In genomic region chr13:65069969-65070368, GRCm38 (mm10) we compare ENCODE assay signal across 29 mouse cellular contexts. TPM values are rescaled to one million over a fixed set of nuclear protein-coding genes. Genes with fewer than 3 reads are reported as not detected.
"Had no signal": no experiment of that assay in that cellular context is flagged by ENCODE, and none has a peak within 500 bp of the region (broad histone marks: within the 10 kb centered on the region; RNA-seq: fewer than 3 reads in every experiment).

No protein-coding gene starts in this region.

- H3K4me3 ChIP-seq: liver, embryonic 13.5 days had no signal

- H3K9me3 ChIP-seq: liver, embryonic 13.5 days had no signal

- H3K27me3 ChIP-seq: liver, embryonic 13.5 days had no signal

- DNase-seq: kidney, adult 2 months; kidney, postnatal 4 days; liver, embryonic 13.5 days; lung, adult 2 months; midbrain, embryonic 14.5 days; thymus, adult 18-20 months; thymus, postnatal 36 days had no signal

- H3K27ac ChIP-seq: kidney, postnatal 0 days; liver, embryonic 13.5 days; macrophage had no signal

- H3K4me1 ChIP-seq: liver, embryonic 13.5 days had no signal

RNA-seq across cellular contexts. Expression of gene Prss47, which starts 17.4 kb away (rescaled TPM):
- total RNA-seq: layer of hippocampus, adult 18-20 months; layer of hippocampus, postnatal 14 days; left cerebral cortex, adult 18-20 months; left cerebral cortex, postnatal 10 days; left cerebral cortex, postnatal 36 days; liver, adult 2 months; megakaryocyte-erythroid progenitor cell, adult 5-6 weeks; midbrain, postnatal 0 days had no signal
- polyA plus RNA-seq: kidney, adult 2 months; kidney, embryonic 14.5 days; kidney, postnatal 0 days; limb, embryonic 11.5 days; limb, embryonic 14.5 days; liver, adult 2 months; liver, embryonic 13.5 days; liver, embryonic 16.5 days; lung, adult 2 months; lung, embryonic 16.5 days; macrophage; midbrain, embryonic 11.5 days; midbrain, embryonic 14.5 days; midbrain, postnatal 0 days; neural tube, embryonic 11.5 days; neural tube, embryonic 14.5 days; small intestine, adult 2 months; spleen, adult 2 months; stomach, embryonic 16.5 days; urinary bladder, adult 2 months had no signal

RNA-seq across cellular contexts. Expression of gene Spata31d1c, which starts 37.1 kb away (rescaled TPM):
- total RNA-seq: layer of hippocampus, adult 18-20 months; layer of hippocampus, postnatal 14 days; left cerebral cortex, adult 18-20 months; left cerebral cortex, postnatal 10 days; liver, adult 2 months; megakaryocyte-erythroid progenitor cell, adult 5-6 weeks; midbrain, postnatal 0 days had no signal
- polyA plus RNA-seq: kidney, adult 2 months; kidney, embryonic 14.5 days; kidney, postnatal 0 days; limb, embryonic 11.5 days; limb, embryonic 14.5 days; liver, adult 2 months; liver, embryonic 13.5 days; liver, embryonic 16.5 days; lung, adult 2 months; lung, embryonic 16.5 days; macrophage; midbrain, embryonic 11.5 days; midbrain, embryonic 14.5 days; midbrain, postnatal 0 days; neural tube, embryonic 11.5 days; small intestine, adult 2 months; spleen, adult 2 months; stomach, embryonic 16.5 days; urinary bladder, adult 2 months had no signal
